Mouse (Mus musculus): Measurements from ENCODE around the gene Ppp3ca. TPM values are rescaled to one million over a fixed set of nuclear protein-coding genes. Genes with fewer than 3 reads are reported as not detected.
A peak's percentile ranks its signal among the peaks of the same experiment; 100 is the strongest.

The Ppp3ca gene
- total and polyA plus RNA-seq, 3 experiments, result 63.4 to 143 (median 130) TPM

GRCm38 (mm10) chr3:136836319-136837193 is 166.6 kb downstream of the Ppp3ca start:
- no peaks in the 10 kb centered on the region for H3K27me3 ChIP-seq (replicated peaks)
- H3K4me3 ChIP-seq (replicated peaks in 1 of 3; ENCODE audit: low read depth in 2 of 3, low read length in 2 of 3, poor library complexity in 1 of 3), result no peak overlapping the region
- H3K9me3 ChIP-seq (replicated peaks; ENCODE audit: low read length), result no peaks in the 10 kb centered on the region
- peaks cover 5% of the 10 kb centered on the region; the same call in 1 of the 2 replicates for H3K79me2 ChIP-seq (replicated peaks; ENCODE audit: control insufficient read depth, extremely low read depth, insufficient read depth, poor library complexity, severe bottlenecking)
- H3K4me2 ChIP-seq (ENCODE audit: insufficient read depth, low read depth, poor library complexity, severe bottlenecking), result no peak overlapping the region
- TF ChIP-seq SMC3 (IDR thresholded peaks at IDR 0.05; ENCODE audit: low read depth, low read length), result no peak
- TF ChIP-seq CHD1 (IDR thresholded peaks at IDR 0.05; ENCODE audit: low read depth, low read length), result no peak
- no peak overlapping the region for H3K27ac ChIP-seq (ENCODE audit: insufficient read depth, low read depth)
- DNase-seq (ENCODE audit: extremely low read depth), result no peak
- dilution Hi-C loops (cut with MboI; ENCODE audit: extremely low pct_ligation_motif_present, extremely low pct_unique_long_range_greater_than_20kb, low sequenced_read_pairs) (no loop called here), in situ Hi-C loops (cut with MboI; ENCODE audit: low pct_ligation_motif_present, low pct_unique_long_range_greater_than_20kb, low sequenced_read_pairs) (no loop called here)
- no peak overlapping the region for H3K9ac ChIP-seq (ENCODE audit: insufficient read depth, low read depth)
- H3K4me1 ChIP-seq (ENCODE audit: control insufficient read depth in 1 of 2, insufficient read depth in 2 of 2), result peaks cover 8 to 39% of the 10 kb centered on the region in 2 experiments; a peak in 3 of 4 replicates
- H3K36me3 ChIP-seq (replicated peaks in 1 of 2; ENCODE audit: control insufficient read depth in 1 of 2, insufficient read depth in 1 of 2, low read length in 1 of 2), result peaks cover 0 to 52% of the 10 kb centered on the region in 2 experiments

- no peak overlapping the region for H3K4me2 ChIP-seq (ENCODE audit: insufficient read depth, low read depth, poor library complexity, severe bottlenecking)
- peaks cover 0 to 53% of the 10 kb centered on the region in 2 experiments for H3K36me3 ChIP-seq (replicated peaks in 1 of 2; ENCODE audit: control insufficient read depth in 1 of 2, insufficient read depth in 1 of 2, low read length in 1 of 2)
- no peak overlapping the region for H3K9ac ChIP-seq (ENCODE audit: insufficient read depth, low read depth)
- no peaks in the 10 kb centered on the region for H3K9me3 ChIP-seq (replicated peaks; ENCODE audit: low read length)
- no peak overlapping the region for H3K27ac ChIP-seq (ENCODE audit: insufficient read depth, low read depth)
- dilution Hi-C loops (cut with MboI; ENCODE audit: extremely low pct_ligation_motif_present, extremely low pct_unique_long_range_greater_than_20kb, low sequenced_read_pairs) (no loop called here), in situ Hi-C loops (cut with MboI; ENCODE audit: low pct_ligation_motif_present, low pct_unique_long_range_greater_than_20kb, low sequenced_read_pairs) (no loop called here)
- DNase-seq (ENCODE audit: extremely low read depth), result peak; percentile 70
- H3K4me3 ChIP-seq (replicated peaks in 1 of 3; ENCODE audit: low read depth in 2 of 3, low read length in 2 of 3, poor library complexity in 1 of 3), result no peak overlapping the region
- H3K27me3 ChIP-seq (replicated peaks), result no peaks in the 10 kb centered on the region
- H3K79me2 ChIP-seq (replicated peaks; ENCODE audit: control insufficient read depth, extremely low read depth, insufficient read depth, poor library complexity, severe bottlenecking), result peaks cover 5% of the 10 kb centered on the region; the same call in 1 of the 2 replicates
- peak; percentile 58 for TF ChIP-seq ZC3H11A (IDR thresholded peaks at IDR 0.05; ENCODE audit: low read depth, low read length)
- peak; percentile 77 for TF ChIP-seq RAD21 (IDR thresholded peaks at IDR 0.05; ENCODE audit: low read depth, low read length)
- peak; percentile 83 for TF ChIP-seq SMC3 (IDR thresholded peaks at IDR 0.05; ENCODE audit: low read depth, low read length)
- TF ChIP-seq USF1 (IDR thresholded peaks at IDR 0.05; ENCODE audit: low read depth, low read length), result no peak
- 0 out of 2 replicates have a peak, but pooled peaks have one; percentile 27 for TF ChIP-seq MXI1 (IDR thresholded peaks at IDR 0.05; ENCODE audit: low read depth, low read length)
- no peak for TF ChIP-seq POLR2A (IDR thresholded peaks at IDR 0.05; ENCODE audit: low read depth, low read length)
- 0 out of 2 replicates have a peak, but pooled peaks have one; percentile 17 for TF ChIP-seq NELFE (IDR thresholded peaks at IDR 0.05; ENCODE audit: low read depth, low read length)
- peak; percentile 78 to 85 for TF ChIP-seq CTCF (conservative IDR thresholded peaks at IDR 0.05 in 1 of 2, IDR thresholded peaks at IDR 0.05 in 1 of 2; ENCODE audit: low read depth in 2 of 2, low read length in 2 of 2)
- peak; percentile 9; the same call in 1 of the 2 replicates for TF ChIP-seq MAFK (IDR thresholded peaks at IDR 0.05; ENCODE audit: insufficient replicate concordance, low read length)
- peak; percentile 58; the same call in 1 of the 2 replicates for TF ChIP-seq ZNF384 (IDR thresholded peaks at IDR 0.05; ENCODE audit: low read depth, low read length)
- H3K4me1 ChIP-seq (ENCODE audit: control insufficient read depth in 1 of 2, insufficient read depth in 2 of 2), result peaks cover 8 to 29% of the 10 kb centered on the region in 2 experiments; a peak in 3 of 4 replicates
These were observed 167.7 kb downstream of the Ppp3ca start for GRCm38 (mm10) chr3:136837589-136837988.

GRCm38 (mm10) chr3:136841282-136841681 is 171.4 kb downstream of the Ppp3ca start:
- in situ Hi-C loops (cut with MboI; ENCODE audit: low pct_ligation_motif_present, low pct_unique_long_range_greater_than_20kb, low sequenced_read_pairs) (no loop called here), dilution Hi-C loops (cut with MboI; ENCODE audit: extremely low pct_ligation_motif_present, extremely low pct_unique_long_range_greater_than_20kb, low sequenced_read_pairs) (no loop called here)
- no peaks in the 10 kb centered on the region for H3K27me3 ChIP-seq (replicated peaks)
- no peak overlapping the region for H3K4me2 ChIP-seq (ENCODE audit: insufficient read depth, low read depth, poor library complexity, severe bottlenecking)
- no peak overlapping the region for H3K27ac ChIP-seq (ENCODE audit: insufficient read depth, low read depth)
- H3K79me2 ChIP-seq (replicated peaks; ENCODE audit: control insufficient read depth, extremely low read depth, insufficient read depth, poor library complexity, severe bottlenecking), result peaks cover 3% of the 10 kb centered on the region; the same call in 1 of the 2 replicates
- H3K4me3 ChIP-seq (replicated peaks in 1 of 3; ENCODE audit: low read depth in 2 of 3, low read length in 2 of 3, poor library complexity in 1 of 3), result no peak overlapping the region
- H3K4me1 ChIP-seq (ENCODE audit: control insufficient read depth in 1 of 2, insufficient read depth in 2 of 2), result peaks cover 0 to 18% of the 10 kb centered on the region in 2 experiments; a peak in 2 of 4 replicates
- DNase-seq (ENCODE audit: extremely low read depth), result no peak
- H3K9ac ChIP-seq (ENCODE audit: insufficient read depth, low read depth), result no peak overlapping the region
- no peak for TF ChIP-seq NELFE (IDR thresholded peaks at IDR 0.05; ENCODE audit: low read depth, low read length)
- TF ChIP-seq JUN (IDR thresholded peaks at IDR 0.05; ENCODE audit: insufficient read depth, low read depth, low read length), result no peak
- TF ChIP-seq TBP (conservative IDR thresholded peaks at IDR 0.05; ENCODE audit: low read depth, low read length), result no peak
- no peak for TF ChIP-seq NRF1 (IDR thresholded peaks at IDR 0.05; ENCODE audit: low read depth, low read length)
- no peak for TF ChIP-seq SIN3A (IDR thresholded peaks at IDR 0.05; ENCODE audit: low read length)
- no peak for TF ChIP-seq PAX5 (IDR thresholded peaks at IDR 0.05; ENCODE audit: low read length)
- TF ChIP-seq MXI1 (IDR thresholded peaks at IDR 0.05; ENCODE audit: low read depth, low read length), result no peak
- TF ChIP-seq RAD21 (IDR thresholded peaks at IDR 0.05; ENCODE audit: low read depth, low read length), result no peak
- no peaks in the 10 kb centered on the region for H3K9me3 ChIP-seq (replicated peaks; ENCODE audit: low read length)
- H3K36me3 ChIP-seq (replicated peaks in 1 of 2; ENCODE audit: control insufficient read depth in 1 of 2, insufficient read depth in 1 of 2, low read length in 1 of 2), result peaks cover 0 to 51% of the 10 kb centered on the region in 2 experiments

Measured in CH12.LX (cell line).